Mouse (Mus musculus) hindbrain, embryonic 11.5 days (tissue): ENCODE data around the gene Krt87. TPM values are rescaled to one million over a fixed set of nuclear protein-coding genes. Genes with fewer than 3 reads are reported as not detected.

Experiments used
- ATAC-seq: fragments of 200-750 bp; cut with Nextera tagmentation; 2 replicates; pipeline ENCODE4 v1.8.0; 2017; ENCODE audit warnings: mild to moderate bottlenecking, moderate TSS enrichment, moderate library complexity; ENCODE audit not compliant: low FRiP score
- DNase-seq: peaks from one replicate; pipeline ENCODE4 v3.0.0-alpha.2; 2015; ENCODE audit warnings: low spot score
- H3K27ac ChIP-seq: fragments of 300-500 bp; sonication (generic); 2 replicates; pipeline ENCODE4 v1.5.1; 2014; ENCODE audit warnings: mild to moderate bottlenecking, low read depth, low read length
- H3K27me3 ChIP-seq: fragments of 300-500 bp; sonication (generic); 2 replicates; pipeline ENCODE4 v1.6.1; 2014; ENCODE audit warnings: mild to moderate bottlenecking, low read length, moderate library complexity, mixed read lengths; ENCODE audit not compliant: control insufficient read depth, insufficient read depth
- H3K36me3 ChIP-seq: fragments of 300-500 bp; sonication (generic); 2 replicates; pipeline ENCODE4 v1.6.1; 2014; ENCODE audit warnings: mild to moderate bottlenecking, low read length, moderate library complexity, mixed read lengths; ENCODE audit not compliant: control insufficient read depth, insufficient read depth
- H3K4me1 ChIP-seq: fragments of 300-500 bp; sonication (generic); replicated peaks from 2 replicates; pipeline ENCODE4 v1.6.1; 2014; ENCODE audit warnings: low read length, mixed read lengths; ENCODE audit not compliant: control insufficient read depth, insufficient read depth
- H3K4me2 ChIP-seq: fragments of 300-500 bp; sonication (generic); replicated peaks from 2 replicates; pipeline ENCODE4 v1.6.1; 2014; ENCODE audit warnings: mild to moderate bottlenecking, low read depth, low read length
- H3K4me3 ChIP-seq: fragments of 300-500 bp; sonication (generic); 2 replicates; pipeline ENCODE4 v1.5.1; 2014; ENCODE audit warnings: low read depth, low read length
- H3K9ac ChIP-seq: fragments of 300-500 bp; sonication (generic); 2 replicates; pipeline ENCODE4 v1.6.1; 2014; ENCODE audit warnings: low read depth, low read length
- H3K9me3 ChIP-seq: fragments of 300-500 bp; sonication (generic); 2 replicates; pipeline ENCODE4 v1.6.1; 2016; ENCODE audit warnings: low read length; ENCODE audit not compliant: control insufficient read depth
- WGBS: fragments of 180-500 bp; shearing (Covaris S2); extraction: QIAGEN DNeasy Blood & Tissue Kit; methylation state at CpG from one replicate; pipeline ENCODE4 v1.1.7; 2014; 5-methylcytosine and 5-hydroxymethylcytosine counted together
- polyA plus RNA-seq: library from polyadenylated mRNA; unstranded; fragments of >200 nt; fragmentation: Nextera tagmentation; extraction: Ambion mirVana; gene quantifications from 2 replicates; pipeline ENCODE4 v1.2.1, GENCODE M21; 2014

Krt87 gene
- polyA plus RNA-seq, 1 experiment from 2014 or later: 0.08 TPM

DNA sequence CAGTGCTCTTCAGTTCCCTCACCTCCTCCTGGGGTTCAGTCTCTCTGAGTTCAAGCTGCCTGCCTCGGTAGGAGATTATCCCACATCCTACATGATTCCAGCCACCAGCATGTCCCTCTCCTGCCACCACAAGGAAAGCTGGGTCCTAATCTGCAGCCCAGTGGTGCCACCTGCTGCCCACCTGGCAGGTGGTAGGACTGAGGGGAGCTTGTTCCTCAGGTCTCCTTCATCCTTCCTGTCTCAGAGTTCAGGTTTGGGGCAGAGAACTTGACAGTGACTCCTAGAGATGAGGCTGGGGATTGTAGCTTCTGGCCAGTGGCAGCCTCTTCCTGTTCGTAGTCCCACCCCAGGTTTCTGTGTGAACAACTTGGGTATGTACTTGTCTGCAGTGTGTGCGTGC, 51.4 kb downstream of the Krt87 start:
- H3K27ac ChIP-seq: no peak overlapping the region
- H3K36me3 ChIP-seq: no peaks in the 10 kb centered on the region
- no peak overlapping the region for H3K4me3 ChIP-seq
- DNase-seq (no peak), ATAC-seq (no peak)
- H3K4me2 ChIP-seq: no peak overlapping the region
- H3K27me3 ChIP-seq: no peaks in the 10 kb centered on the region
- H3K4me1 ChIP-seq: no peaks in the 10 kb centered on the region
- 62% methylated on average over 3 of the region's 3 CpGs for WGBS
- no peaks in the 10 kb centered on the region for H3K9me3 ChIP-seq
- H3K9ac ChIP-seq: no peak overlapping the region

DNA sequence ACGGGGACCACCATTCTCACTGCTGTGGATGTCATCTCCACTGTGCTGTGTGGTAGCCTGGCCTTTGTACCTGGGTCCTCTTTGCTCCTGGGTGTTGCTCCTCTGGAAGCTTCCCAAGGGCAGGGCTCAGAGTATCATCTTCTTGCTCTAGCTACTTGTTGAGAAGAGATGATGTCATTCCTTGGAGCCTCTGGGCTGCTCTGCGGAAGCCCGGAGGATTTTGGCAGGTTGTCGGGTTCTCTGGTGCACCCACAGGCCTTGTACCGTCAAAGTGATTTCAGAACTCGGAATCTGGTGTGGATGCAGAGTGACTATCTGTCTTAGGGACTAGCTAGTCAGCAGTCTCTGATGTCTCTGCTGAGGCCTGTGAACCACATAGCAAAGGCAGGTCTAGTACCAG, 53.5 kb downstream of the Krt87 start:
- no peak overlapping the region for H3K27ac ChIP-seq
- no peaks in the 10 kb centered on the region for H3K36me3 ChIP-seq
- DNase-seq (no peak), ATAC-seq (no peak)
- H3K4me2 ChIP-seq: no peak overlapping the region
- no peaks in the 10 kb centered on the region for H3K27me3 ChIP-seq
- WGBS: 93% methylated on average over 6 of the region's 6 CpGs
- no peaks in the 10 kb centered on the region for H3K9me3 ChIP-seq
- no peak overlapping the region for H3K9ac ChIP-seq
- no peak overlapping the region for H3K4me3 ChIP-seq
- H3K4me1 ChIP-seq: no peaks in the 10 kb centered on the region

DNA sequence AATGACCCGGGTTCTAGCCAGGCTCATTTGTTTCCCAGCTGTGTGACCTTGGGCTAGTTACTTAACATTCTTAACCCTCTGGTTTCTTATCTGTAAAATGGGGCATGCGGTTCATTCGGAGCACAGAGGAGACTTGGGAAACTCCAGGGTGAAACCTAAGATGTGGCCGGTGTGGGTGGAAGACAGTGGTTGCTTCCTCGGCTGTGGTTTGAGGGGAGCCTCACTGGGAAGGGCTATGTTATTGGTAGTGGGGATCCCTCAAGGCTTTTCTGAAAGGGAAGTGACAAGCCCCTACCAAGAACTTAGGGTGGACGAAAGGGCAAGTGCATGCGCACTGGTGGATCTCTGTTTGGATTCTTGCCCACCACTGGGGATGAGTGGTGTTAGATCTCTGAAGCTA, 54.0 kb downstream of the Krt87 start:
- WGBS: 84% methylated on average over 7 of the region's 7 CpGs
- Histone ChIP-seq H3K9ac (no peak overlapping the region), H3K9me3 (no peaks in the 10 kb centered on the region), H3K4me2 (no peak overlapping the region), H3K27ac (no peak overlapping the region), H3K36me3 (no peaks in the 10 kb centered on the region), H3K27me3 (no peaks in the 10 kb centered on the region), H3K4me3 (no peak overlapping the region), H3K4me1 (no peaks in the 10 kb centered on the region)
- ATAC-seq (no peak), DNase-seq (no peak)

DNA sequence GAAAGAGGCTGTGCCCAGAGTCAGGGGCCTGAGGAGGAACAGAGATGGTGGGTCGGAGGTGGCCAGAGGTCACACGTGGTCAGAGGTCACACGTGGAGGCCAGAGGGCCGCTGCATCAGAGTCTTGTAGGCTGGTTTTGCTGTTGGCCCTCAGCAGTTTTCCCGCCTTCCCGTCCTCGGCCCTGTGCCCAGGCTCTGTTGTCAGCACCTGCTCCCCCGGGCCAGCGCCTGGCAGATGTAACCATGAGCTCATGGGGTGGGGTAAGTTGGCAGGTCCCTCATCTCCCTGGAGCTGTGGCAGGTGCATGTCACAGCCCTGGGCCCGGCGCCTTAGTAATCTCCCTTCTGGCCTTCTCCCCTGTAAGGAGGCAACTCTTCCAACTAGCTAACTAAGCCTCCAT, 55.8 kb downstream of the Krt87 start:
- ATAC-seq (no peak), DNase-seq (no peak)
- Histone ChIP-seq H3K36me3 (no peaks in the 10 kb centered on the region), H3K27ac (no peak overlapping the region), H3K4me1 (no peaks in the 10 kb centered on the region), H3K4me2 (no peak overlapping the region), H3K4me3 (no peak overlapping the region), H3K27me3 (no peaks in the 10 kb centered on the region), H3K9me3 (no peaks in the 10 kb centered on the region), H3K9ac (no peak overlapping the region)
- 74% methylated on average over 11 of the region's 11 CpGs for WGBS

DNA sequence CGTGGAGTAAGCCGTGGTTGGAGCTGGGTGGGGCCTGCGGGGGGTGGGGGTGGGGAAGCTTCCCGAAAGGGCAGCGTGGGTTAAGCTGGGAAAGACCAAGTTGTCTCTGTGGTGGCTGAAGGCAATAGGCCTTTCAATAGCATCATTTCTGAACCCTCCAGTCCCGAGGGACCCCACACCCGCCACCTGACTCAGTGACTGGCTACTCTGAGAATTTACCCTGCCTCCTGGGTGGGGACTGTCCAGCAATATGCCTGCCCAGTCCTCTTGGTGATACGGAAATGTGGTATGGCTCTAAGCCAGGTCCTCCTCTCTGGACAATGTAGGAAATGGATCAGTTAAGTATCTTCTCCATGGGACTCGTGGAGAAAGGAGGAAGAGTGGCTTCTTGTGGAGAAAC, 56.8 kb downstream of the Krt87 start:
- 72% methylated on average over 9 of the region's 9 CpGs for WGBS
- Histone ChIP-seq H3K27me3 (no peaks in the 10 kb centered on the region), H3K27ac (no peak overlapping the region), H3K9ac (no peak overlapping the region), H3K4me1 (no peaks in the 10 kb centered on the region), H3K4me2 (no peak overlapping the region), H3K9me3 (no peaks in the 10 kb centered on the region), H3K4me3 (no peak overlapping the region), H3K36me3 (no peaks in the 10 kb centered on the region)
- DNase-seq: no peak
- ATAC-seq: no peak

Other genes with a start within 250 kb of the Krt87 start
- gene Grasp, start 214.6 kb downstream of the Krt87 start, polyA plus RNA-seq: 4.5 and 5.0 TPM in 2 replicates
- gene Nr4a1, start 184.5 kb downstream of the Krt87 start, polyA plus RNA-seq: 2.2 and 2.9 TPM in 2 replicates
- gene Atg101, start 154.5 kb downstream of the Krt87 start, polyA plus RNA-seq: 66.5 and 69.6 TPM in 2 replicates
- gene 6030408B16Rik, start 145.6 kb downstream of the Krt87 start, polyA plus RNA-seq: 0.17 and 0.25 TPM in 2 replicates
- 0.09 TPM in 1 of 2 replicates, not detected in the other for gene Krt80, start 68.6 kb downstream of the Krt87 start, polyA plus RNA-seq
- gene Krt7, start 27.8 kb downstream of the Krt87 start, polyA plus RNA-seq: 9.0 and 12.0 TPM in 2 replicates
- not detected in 2 replicates for gene Krt88, start 8.9 kb upstream of the Krt87 start, polyA plus RNA-seq
- not detected in 2 replicates for gene Krt81, start 24.9 kb upstream of the Krt87 start, polyA plus RNA-seq
- not detected in 2 replicates for gene Krt86, start 34.7 kb upstream of the Krt87 start, polyA plus RNA-seq
- not detected in 2 replicates for gene Krt83, start 52.7 kb upstream of the Krt87 start, polyA plus RNA-seq
- not detected in 2 replicates for gene Gm49425, start 78.5 kb upstream of the Krt87 start, polyA plus RNA-seq
- not detected in 2 replicates for gene Krt84, start 94.0 kb upstream of the Krt87 start, polyA plus RNA-seq
- not detected in 2 replicates for gene Krt82, start 111.9 kb upstream of the Krt87 start, polyA plus RNA-seq
- 0.07 and 0.42 TPM in 2 replicates for gene Krt90, start 124.1 kb upstream of the Krt87 start, polyA plus RNA-seq
- gene Krt75, start 135.1 kb upstream of the Krt87 start, polyA plus RNA-seq: 0.04 and 0.05 TPM in 2 replicates
- gene Gm5414, start 189.4 kb upstream of the Krt87 start, polyA plus RNA-seq: not detected in 2 replicates
- not detected in 2 replicates for gene Gm5478, start 208.6 kb upstream of the Krt87 start, polyA plus RNA-seq
- gene Krt6b, start 241.5 kb upstream of the Krt87 start, polyA plus RNA-seq: not detected in 2 replicates